Mouse (Mus musculus): ENCODE measurements at regions not wholly inside any gene's neighbourhood (a gene's known extent, or its start where the extent isn't known, plus 50 kb on each side); places are given as distances from the start of the nearest gene placed in this dataset.

DNA sequence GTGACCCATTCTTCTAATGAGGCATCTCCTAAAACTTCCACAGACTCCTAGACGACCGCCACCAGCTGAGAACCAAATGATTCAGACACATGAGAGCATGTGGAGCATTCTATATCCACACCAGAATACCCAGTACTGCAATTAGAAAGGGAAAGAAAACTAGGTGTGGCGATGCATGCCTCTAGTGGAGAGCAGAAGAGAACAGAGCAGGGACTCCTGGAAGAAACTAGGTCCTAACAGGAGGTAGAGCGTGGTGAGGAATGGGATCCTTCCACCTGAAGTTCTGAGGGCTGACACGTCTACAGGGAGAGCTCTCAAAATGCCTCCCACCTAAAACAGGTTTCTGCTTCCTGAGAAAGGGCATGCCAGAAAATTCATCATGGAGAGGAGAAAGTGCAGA lies 109.3 kb downstream of the Gm10260 start:
- H3K4me2 ChIP-seq: no peak overlapping the region
- 90% methylated on average over 5 of the region's 5 CpGs for WGBS
- H3K27me3 ChIP-seq: no peaks in the 10 kb centered on the region
- no peaks in the 10 kb centered on the region for H3K9me3 ChIP-seq
- no peak overlapping the region for H3K9ac ChIP-seq
- H3K36me3 ChIP-seq: no peaks in the 10 kb centered on the region
- 0 out of 2 replicates have a peak, but pooled peaks cover 2% of the 10 kb centered on the region for H3K4me1 ChIP-seq
- ATAC-seq (ENCODE audit: insufficient number of reproducible peaks, low FRiP score, low TSS enrichment, low read depth): no peak
- H3K4me3 ChIP-seq: no peak overlapping the region
- no peak overlapping the region for H3K27ac ChIP-seq

DNA sequence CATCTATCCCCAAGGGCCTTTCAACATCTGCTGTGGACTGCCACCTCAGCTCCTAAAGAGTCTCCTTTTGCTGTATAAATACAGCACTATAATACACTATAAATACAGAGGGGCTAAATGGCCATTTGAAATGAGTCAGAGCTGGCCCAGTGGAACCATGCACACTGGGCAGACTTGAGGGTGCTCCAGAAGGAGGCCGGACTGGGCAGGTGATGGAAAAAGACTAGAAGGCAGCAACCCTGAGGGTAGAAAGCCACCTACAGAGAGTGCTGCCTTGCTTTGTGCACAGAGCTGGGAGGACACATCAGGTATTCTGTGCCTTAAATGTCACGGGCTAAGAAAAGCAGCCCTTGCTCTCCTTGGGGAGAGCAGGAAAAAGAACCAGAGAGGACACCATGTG lies 110.2 kb downstream of the Gm10260 start:
- peaks cover 7% of the 10 kb centered on the region; the same call in 1 of the 2 replicates for H3K4me1 ChIP-seq
- no peak for ATAC-seq (ENCODE audit: insufficient number of reproducible peaks, low FRiP score, low TSS enrichment, low read depth)
- 86% methylated on average over 2 of the region's 2 CpGs for WGBS
- H3K9ac ChIP-seq: no peak overlapping the region
- no peak overlapping the region for H3K4me2 ChIP-seq
- no peaks in the 10 kb centered on the region for H3K27me3 ChIP-seq
- no peak overlapping the region for H3K4me3 ChIP-seq
- H3K9me3 ChIP-seq: no peaks in the 10 kb centered on the region
- no peaks in the 10 kb centered on the region for H3K36me3 ChIP-seq
- H3K27ac ChIP-seq: no peak overlapping the region

DNA sequence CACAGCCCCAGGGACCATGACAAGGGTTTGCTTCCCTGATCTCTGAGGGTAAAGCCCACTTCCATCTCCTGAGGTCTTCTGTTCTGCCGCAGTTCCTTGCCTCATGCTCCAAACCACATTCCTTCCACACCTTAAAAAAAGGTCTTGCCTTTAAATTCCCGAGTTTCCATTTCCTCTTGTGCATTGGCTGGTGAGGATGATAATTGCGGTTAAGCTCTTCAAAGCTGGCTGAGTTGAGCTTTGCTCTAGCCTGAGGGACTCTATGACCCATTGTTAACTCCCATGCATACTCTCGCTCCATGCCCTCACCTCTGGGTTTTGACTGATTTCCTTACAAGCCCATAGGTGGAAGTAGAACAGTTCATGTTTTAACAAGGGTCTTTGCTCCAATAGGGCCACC lies 112.9 kb downstream of the Gm10260 start:
- ATAC-seq (ENCODE audit: insufficient number of reproducible peaks, low FRiP score, low TSS enrichment, low read depth): no peak
- H3K4me3 ChIP-seq: no peak overlapping the region
- no peak overlapping the region for H3K27ac ChIP-seq
- peaks cover 7% of the 10 kb centered on the region; the same call in 1 of the 2 replicates for H3K4me1 ChIP-seq
- H3K9me3 ChIP-seq: no peaks in the 10 kb centered on the region
- no peak overlapping the region for H3K4me2 ChIP-seq
- no peaks in the 10 kb centered on the region for H3K27me3 ChIP-seq
- WGBS: 41% methylated on average over 4 of the region's 4 CpGs
- no peaks in the 10 kb centered on the region for H3K36me3 ChIP-seq
- H3K9ac ChIP-seq: no peak overlapping the region

DNA sequence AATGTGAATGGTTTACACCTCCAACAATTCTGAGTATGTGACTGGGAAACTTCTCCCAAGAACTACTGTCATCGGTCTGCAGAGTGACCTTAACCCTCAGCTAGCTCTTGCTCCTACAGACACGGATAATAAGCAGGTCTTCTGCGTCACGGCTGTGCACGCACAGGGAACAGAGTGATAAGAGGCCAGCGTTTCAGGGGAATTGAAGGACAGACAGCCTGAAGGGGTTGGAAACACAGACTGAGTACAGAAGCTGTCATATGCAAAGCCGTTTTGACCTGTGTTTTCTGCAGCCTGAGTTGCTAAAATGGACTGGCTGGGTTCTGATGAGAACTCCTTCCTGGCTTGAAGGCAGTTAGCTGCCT lies 114.4 kb downstream of the Gm10260 start:
- Histone ChIP-seq H3K4me2 (no peak overlapping the region), H3K9ac (no peak overlapping the region), H3K27ac (no peak overlapping the region), H3K9me3 (no peaks in the 10 kb centered on the region), H3K4me1 (peaks cover 7% of the 10 kb centered on the region; the same call in 1 of the 2 replicates), H3K27me3 (no peaks in the 10 kb centered on the region), H3K36me3 (no peaks in the 10 kb centered on the region), H3K4me3 (no peak overlapping the region)
- no peak for ATAC-seq (ENCODE audit: insufficient number of reproducible peaks, low FRiP score, low TSS enrichment, low read depth)
- 77% methylated on average over 7 of the region's 7 CpGs for WGBS

DNA sequence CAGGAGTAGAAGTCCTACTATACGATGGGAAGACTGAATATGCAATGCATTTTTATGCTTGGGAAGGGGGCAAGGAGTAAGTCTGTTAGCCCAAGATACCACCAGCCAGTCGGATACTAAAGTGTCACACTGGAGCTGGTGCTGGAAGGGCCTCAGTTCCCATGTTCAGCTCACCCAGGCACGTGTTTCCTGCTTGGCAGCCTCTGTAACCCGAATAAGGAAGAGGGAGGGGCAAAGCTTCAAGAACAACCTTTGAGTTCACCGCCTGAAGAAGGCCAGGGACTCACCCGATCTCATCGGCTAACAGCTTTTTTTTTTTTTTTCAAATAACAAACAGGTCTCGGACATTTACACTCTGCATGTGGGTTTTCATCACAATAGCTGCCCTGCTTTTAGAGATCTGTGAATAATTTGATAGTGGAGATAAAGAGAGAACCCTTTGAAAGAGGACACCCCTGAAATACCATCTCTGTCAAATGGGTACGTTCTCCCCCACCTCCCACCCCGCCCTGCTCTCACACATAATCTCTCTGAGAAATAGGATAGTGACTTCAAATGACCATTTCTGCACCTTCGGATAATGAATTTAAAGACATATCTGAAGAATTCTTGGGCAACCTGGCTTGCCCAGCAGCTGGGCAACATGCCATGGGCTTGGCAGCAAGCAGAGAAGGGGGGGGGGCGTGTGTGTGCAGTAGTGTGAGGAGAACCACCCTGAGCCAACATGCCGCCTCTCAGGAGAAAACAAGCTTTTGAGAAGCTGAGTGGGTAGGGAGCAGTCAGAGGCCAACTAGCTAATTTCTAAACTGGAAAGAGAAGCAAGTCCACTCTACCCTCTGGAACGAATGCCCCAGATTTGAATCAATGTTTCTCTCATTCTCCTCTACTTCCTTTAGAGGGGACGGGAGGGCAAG lies 115.1 kb downstream of the Gm10260 start:
- no peak for ATAC-seq (ENCODE audit: insufficient number of reproducible peaks, low FRiP score, low TSS enrichment, low read depth)
- Histone ChIP-seq H3K4me2 (no peak overlapping the region), H3K9ac (no peak overlapping the region), H3K27ac (no peak overlapping the region), H3K9me3 (no peaks in the 10 kb centered on the region), H3K27me3 (no peaks in the 10 kb centered on the region), H3K36me3 (no peaks in the 10 kb centered on the region), H3K4me1 (peaks cover 7% of the 10 kb centered on the region; the same call in 1 of the 2 replicates), H3K4me3 (no peak overlapping the region)
- WGBS: 55% methylated on average over 15 of the region's 15 CpGs

DNA sequence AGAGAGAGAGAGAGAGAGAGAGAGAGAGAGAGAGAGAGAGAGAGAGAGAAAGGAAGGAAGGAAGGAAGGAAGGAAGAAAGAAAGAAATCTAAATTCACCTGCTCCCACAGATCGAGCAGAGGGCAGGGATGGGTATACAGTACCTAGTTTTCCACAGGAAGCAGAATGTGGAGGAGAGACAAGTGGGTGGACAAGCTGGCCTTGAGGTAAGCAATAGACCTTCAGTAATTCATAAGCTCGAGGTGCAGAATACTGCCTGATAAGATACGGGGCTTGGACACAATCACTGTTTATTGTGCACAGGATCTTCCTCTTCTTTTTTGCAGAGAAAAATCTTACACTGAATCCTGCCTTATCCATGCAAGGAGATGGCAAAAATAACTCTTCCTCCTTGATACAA lies 120.2 kb downstream of the Gm10260 start:
- no peak for ATAC-seq (ENCODE audit: insufficient number of reproducible peaks, low FRiP score, low TSS enrichment, low read depth)
- H3K4me3 ChIP-seq: no peak overlapping the region
- H3K4me2 ChIP-seq: no peak overlapping the region
- no peak overlapping the region for H3K27ac ChIP-seq
- no peaks in the 10 kb centered on the region for H3K36me3 ChIP-seq
- WGBS: 90% methylated on average over 3 of the region's 3 CpGs
- no peaks in the 10 kb centered on the region for H3K4me1 ChIP-seq
- H3K27me3 ChIP-seq: no peaks in the 10 kb centered on the region
- no peak overlapping the region for H3K9ac ChIP-seq
- H3K9me3 ChIP-seq: no peaks in the 10 kb centered on the region

DNA sequence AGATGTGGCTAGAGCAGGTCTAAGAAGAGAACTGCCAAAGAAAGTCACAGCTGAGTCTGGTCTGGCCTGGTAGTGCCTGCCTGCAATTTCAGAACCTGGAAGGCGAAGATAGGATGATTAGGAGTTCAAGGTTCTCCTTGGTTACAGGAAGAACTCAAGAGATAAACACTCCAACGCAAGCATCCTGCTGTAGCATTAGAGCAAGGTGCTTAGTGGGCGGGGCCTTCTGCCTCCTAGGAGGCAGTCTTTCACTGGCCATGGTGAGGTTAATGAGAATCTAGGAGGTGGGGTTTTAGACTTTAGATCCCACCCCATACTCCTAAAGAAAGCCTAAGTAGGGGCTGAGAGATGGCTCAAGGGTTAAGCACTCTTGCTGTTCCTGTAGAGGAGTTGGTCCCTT lies 120.8 kb downstream of the Gm10260 start:
- Histone ChIP-seq H3K36me3 (no peaks in the 10 kb centered on the region), H3K27me3 (no peaks in the 10 kb centered on the region), H3K9ac (no peak overlapping the region), H3K4me2 (no peak overlapping the region), H3K9me3 (no peaks in the 10 kb centered on the region), H3K4me3 (no peak overlapping the region), H3K4me1 (no peaks in the 10 kb centered on the region), H3K27ac (no peak overlapping the region)
- no peak for ATAC-seq (ENCODE audit: insufficient number of reproducible peaks, low FRiP score, low TSS enrichment, low read depth)
- WGBS: 75% methylated on average over 3 of the region's 3 CpGs

DNA sequence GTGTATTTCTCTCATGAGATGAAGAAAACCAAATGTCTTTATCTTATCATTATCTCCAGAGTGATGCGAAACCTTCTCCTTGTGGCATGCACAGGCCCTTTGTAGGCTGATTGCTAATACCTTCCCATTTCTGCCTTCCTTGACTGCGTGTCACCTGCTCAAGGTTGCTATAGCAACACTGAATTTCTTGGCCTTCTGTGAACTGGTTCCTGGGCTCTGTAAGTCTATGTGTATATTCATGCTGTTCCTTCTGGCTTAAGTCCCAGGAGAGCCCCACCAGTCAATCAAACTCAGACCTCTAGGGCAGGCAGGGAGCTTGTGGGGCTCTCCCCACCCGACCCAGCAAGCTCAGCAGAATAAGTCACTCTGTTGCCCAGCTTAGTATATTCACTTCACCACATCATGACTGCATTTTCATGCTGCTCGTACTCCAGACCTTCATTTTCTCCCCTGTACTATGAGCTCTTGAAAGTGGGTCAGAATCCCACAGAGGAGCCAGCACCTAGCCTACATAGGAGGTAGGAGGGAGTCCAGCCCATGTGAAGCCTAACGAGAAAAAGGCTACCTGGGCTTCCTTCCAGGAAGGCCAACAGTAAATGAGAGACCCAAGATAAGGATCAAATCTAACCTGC lies 121.9 kb downstream of the Gm10260 start:
- no peaks in the 10 kb centered on the region for H3K27me3 ChIP-seq
- 65% methylated on average over 5 of the region's 5 CpGs for WGBS
- no peak for ATAC-seq (ENCODE audit: insufficient number of reproducible peaks, low FRiP score, low TSS enrichment, low read depth)

DNA sequence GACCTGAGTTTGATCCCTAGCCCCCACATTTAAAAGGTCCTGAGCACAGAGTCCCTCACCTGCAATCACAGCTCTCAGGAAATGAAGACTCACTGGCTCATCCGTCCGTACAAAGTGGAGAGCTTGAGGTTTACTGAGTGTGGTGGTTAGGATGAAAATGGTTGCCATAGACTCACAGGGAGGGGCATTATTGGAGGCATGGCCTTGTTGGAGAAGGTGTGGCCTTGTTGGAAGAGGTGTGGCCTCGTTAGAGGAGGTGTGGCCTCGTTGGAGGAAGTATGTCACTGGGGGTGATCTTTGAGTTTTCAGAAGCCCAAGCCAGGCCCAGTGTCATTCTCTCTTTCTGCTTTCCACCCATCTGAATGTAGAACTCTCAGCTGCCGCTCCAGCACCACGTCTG lies 122.9 kb downstream of the Gm10260 start:
- no peaks in the 10 kb centered on the region for H3K4me1 ChIP-seq
- H3K36me3 ChIP-seq: no peaks in the 10 kb centered on the region
- H3K27me3 ChIP-seq: no peaks in the 10 kb centered on the region
- WGBS: 85% methylated on average over 6 of the region's 6 CpGs
- no peak overlapping the region for H3K4me2 ChIP-seq
- no peaks in the 10 kb centered on the region for H3K9me3 ChIP-seq
- no peak for ATAC-seq (ENCODE audit: insufficient number of reproducible peaks, low FRiP score, low TSS enrichment, low read depth)
- no peak overlapping the region for H3K9ac ChIP-seq
- H3K4me3 ChIP-seq: no peak overlapping the region
- H3K27ac ChIP-seq: no peak overlapping the region

More for the DNA sequence above, 121.9 kb downstream of the Gm10260 start:
- Histone ChIP-seq H3K4me2 (no peak overlapping the region), H3K9me3 (no peaks in the 10 kb centered on the region), H3K4me3 (no peak overlapping the region), H3K4me1 (no peaks in the 10 kb centered on the region), H3K27ac (no peak overlapping the region), H3K36me3 (no peaks in the 10 kb centered on the region), H3K9ac (no peak overlapping the region)

DNA sequence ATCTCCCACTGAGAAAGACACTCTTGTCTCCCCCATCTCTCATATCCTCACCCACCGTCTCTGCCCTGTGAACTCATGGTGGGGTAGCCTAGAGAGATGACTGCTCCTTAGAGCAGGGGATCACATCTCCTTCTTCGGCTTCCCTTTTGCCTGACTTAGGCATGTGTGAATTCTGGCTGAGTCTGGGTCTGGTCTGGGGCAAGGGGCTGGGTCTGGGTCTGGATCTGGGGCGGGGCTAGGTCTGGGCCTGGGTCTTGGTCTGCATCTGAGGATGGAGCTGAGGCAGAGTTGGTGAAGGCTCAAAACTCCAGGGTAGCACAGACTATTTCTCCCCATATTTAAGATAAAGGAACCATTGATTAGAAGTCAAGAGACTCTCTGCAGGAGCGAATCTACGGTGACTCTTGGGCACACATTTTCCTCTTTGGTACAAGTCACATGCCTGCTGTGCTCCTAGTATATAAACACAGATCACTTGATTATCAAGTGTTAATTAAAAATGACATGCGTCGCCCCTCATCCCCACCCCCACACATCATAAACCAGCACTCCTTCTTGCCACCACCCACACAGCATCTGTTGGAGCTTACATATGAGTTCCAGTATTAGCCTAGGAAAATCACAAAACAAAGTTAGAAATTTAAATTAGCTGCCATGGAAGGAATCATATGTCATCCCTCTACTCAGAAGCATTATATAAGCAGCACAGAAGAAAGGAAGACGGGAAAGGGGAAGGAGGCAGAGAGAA lies 126.2 kb downstream of the Gm10260 start:
- Histone ChIP-seq H3K27me3 (no peaks in the 10 kb centered on the region), H3K4me1 (no peaks in the 10 kb centered on the region), H3K27ac (0 out of 2 replicates have a peak overlapping the region, but pooled peaks have one; percentile 2), H3K9ac (no peak overlapping the region), H3K36me3 (no peaks in the 10 kb centered on the region), H3K4me3 (no peak overlapping the region), H3K4me2 (no peak overlapping the region), H3K9me3 (no peaks in the 10 kb centered on the region)
- 73% methylated on average over 8 of the region's 8 CpGs for WGBS
- ATAC-seq (ENCODE audit: insufficient number of reproducible peaks, low FRiP score, low TSS enrichment, low read depth): no peak

DNA sequence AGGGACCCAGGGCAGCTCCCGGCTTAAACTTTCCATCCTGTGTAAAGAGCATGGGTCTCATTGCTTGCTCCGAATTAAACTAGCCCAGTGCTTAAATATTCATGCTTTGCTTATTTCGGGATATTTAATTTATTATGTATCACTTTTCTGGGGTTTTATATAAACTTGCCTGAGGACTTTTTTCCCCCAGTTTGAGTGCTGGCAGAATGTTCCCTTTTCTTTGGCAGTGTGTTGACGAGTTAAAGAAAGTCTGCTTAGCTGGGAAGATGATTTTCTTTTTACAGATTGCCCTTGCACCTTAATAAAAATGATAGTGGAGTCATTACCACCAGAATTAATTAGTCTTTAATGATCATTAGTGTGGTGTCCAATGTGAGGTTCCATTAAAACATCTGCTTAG lies 126.9 kb downstream of the Gm10260 start:
- 71% methylated on average over 4 of the region's 4 CpGs for WGBS
- ATAC-seq (ENCODE audit: insufficient number of reproducible peaks, low FRiP score, low TSS enrichment, low read depth): no peak

More for the DNA sequence above, 126.9 kb downstream of the Gm10260 start:
- H3K27me3 ChIP-seq: no peaks in the 10 kb centered on the region
- H3K36me3 ChIP-seq: no peaks in the 10 kb centered on the region
- H3K4me3 ChIP-seq: no peak overlapping the region
- H3K9ac ChIP-seq: no peak overlapping the region
- 0 out of 2 replicates have a peak overlapping the region, but pooled peaks have one; percentile 2 for H3K27ac ChIP-seq
- H3K4me2 ChIP-seq: no peak overlapping the region
- H3K9me3 ChIP-seq: no peaks in the 10 kb centered on the region
- H3K4me1 ChIP-seq: no peaks in the 10 kb centered on the region

Data from limb, embryonic 15.5 days (tissue).